Comparison of ENCODE assay signal across 8 mouse cellular contexts in genomic region chr15:23452098-23452625, GRCm38 (mm10).
DNase-seq lines count a peak whose midpoint lies in the region; ATAC-seq lines count a peak whose summit lies in the region.

No protein-coding gene starts in this region.

- no peaks in the 10 kb centered on the region for H3K36me3 ChIP-seq in liver, embryonic 12.5 days

- peak; percentile 90 for ATAC-seq in frontal cortex, adult (ENCODE audit: low TSS enrichment)
- no peak for ATAC-seq in liver, embryonic 12.5 days

- no peak overlapping the region for H3K4me2 ChIP-seq in liver, embryonic 12.5 days

- no peaks in the 10 kb centered on the region for H3K27me3 ChIP-seq in liver, embryonic 12.5 days (replicated peaks)

- H3K4me1 ChIP-seq in liver, embryonic 12.5 days: no peaks in the 10 kb centered on the region

- no peaks in the 10 kb centered on the region for H3K9me3 ChIP-seq in liver, embryonic 12.5 days (replicated peaks)

- no peak overlapping the region for H3K4me3 ChIP-seq in liver, embryonic 12.5 days

- H3K27ac ChIP-seq in liver, embryonic 12.5 days: no peak overlapping the region

- no peak for DNase-seq in frontal cortex, postnatal 14 days (ENCODE audit: low spot score in 2 of 2)
- DNase-seq in right cerebral cortex, adult 18-20 months: peak; percentile 22
- DNase-seq in right cerebral cortex, postnatal 36 days (ENCODE audit: low spot score in 2 of 2): no peak
- peak; percentile 10 for DNase-seq in heart, postnatal 10 days
- DNase-seq in retina, embryonic 14.5 days (ENCODE audit: low spot score): peak; percentile 12
- no peak for DNase-seq in kidney, postnatal 36 days

- 50% methylated on average over 9 of the region's 9 CpGs for WGBS in liver, embryonic 12.5 days (ENCODE audit: insufficient replicate concordance)

- no peak overlapping the region for H3K9ac ChIP-seq in liver, embryonic 12.5 days

- intact Hi-C loops in heart, postnatal 10 days (cut with DNase I): no loop called here

Comparison
In these comparisons a context has a peak if more than half of its experiments do, and no peak if none do; other contexts are left out.
1. DNase-seq: peak in right cerebral cortex, adult 18-20 months (single experiment), heart, postnatal 10 days (2 of 2) and retina, embryonic 14.5 days (single experiment); none in frontal cortex, postnatal 14 days (0 of 2), right cerebral cortex, postnatal 36 days (0 of 2) and kidney, postnatal 36 days (0 of 2).